Mouse (Mus musculus) lung, embryonic 15.5 days (tissue): ENCODE measurements around the gene Cer1. TPM values are rescaled to one million over a fixed set of nuclear protein-coding genes. Genes with fewer than 3 reads are reported as not detected.

Source experiments
- ATAC-seq: fragments of 200-750 bp; cut with Nextera tagmentation; 2 replicates; pipeline ENCODE4 v1.8.0; 2017; ENCODE audit warnings: moderate number of reproducible peaks, borderline replicate concordance; ENCODE audit not compliant: low FRiP score, low TSS enrichment; ENCODE audit errors: extremely low read depth
- H3K27ac ChIP-seq: fragments of 300-500 bp; sonication (generic); 2 replicates; pipeline ENCODE4 v1.5.1; 2015; ENCODE audit warnings: moderate library complexity, mild to moderate bottlenecking, inconsistent platforms
- H3K27me3 ChIP-seq: fragments of 300-500 bp; sonication (generic); 2 replicates; pipeline ENCODE4 v1.6.1; 2015; ENCODE audit warnings: inconsistent platforms
- H3K36me3 ChIP-seq: fragments of 300-500 bp; sonication (generic); 2 replicates; pipeline ENCODE4 v1.6.1; 2015; ENCODE audit warnings: inconsistent platforms
- H3K4me1 ChIP-seq: fragments of 300-500 bp; sonication (generic); 2 replicates; pipeline ENCODE4 v1.6.1; 2015; ENCODE audit warnings: inconsistent platforms
- H3K4me2 ChIP-seq: fragments of 300-500 bp; sonication (generic); 2 replicates; pipeline ENCODE4 v1.6.1; 2015; ENCODE audit warnings: inconsistent platforms, mild to moderate bottlenecking, moderate library complexity
- H3K4me3 ChIP-seq: fragments of 300-500 bp; sonication (generic); 2 replicates; pipeline ENCODE4 v1.5.1; 2015; ENCODE audit warnings: mild to moderate bottlenecking, inconsistent platforms
- H3K9ac ChIP-seq: fragments of 300-500 bp; sonication (generic); 2 replicates; pipeline ENCODE4 v1.6.1; 2015; ENCODE audit warnings: inconsistent platforms
- H3K9me3 ChIP-seq: fragments of 300-500 bp; sonication (generic); 2 replicates; pipeline ENCODE4 v1.6.1; 2016; ENCODE audit warnings: inconsistent platforms
- WGBS: fragments of 180-500 bp; shearing (Covaris S2); methylation state at CpG from one replicate; pipeline ENCODE4 v1.1.7; 2015; 5-methylcytosine and 5-hydroxymethylcytosine counted together
- polyA plus RNA-seq: library from polyadenylated mRNA; unstranded; fragments of >200 nt; fragmentation: Nextera tagmentation; extraction: Ambion mirVana; gene quantifications from 2 replicates; pipeline ENCODE4 v1.2.1, GENCODE M21; 2015

Gene Cer1
- polyA plus RNA-seq, 1 experiment from 2014 or later = 1.3 TPM

GRCm38 (mm10) chr4:82856986-82857385 is 28.0 kb downstream of the Cer1 start:
- ATAC-seq = no peak
- H3K4me2 ChIP-seq = no peak overlapping the region
- H3K9me3 ChIP-seq = no peaks in the 10 kb centered on the region
- H3K9ac ChIP-seq = no peak overlapping the region
- no peaks in the 10 kb centered on the region for H3K27me3 ChIP-seq
- no peak overlapping the region for H3K27ac ChIP-seq
- peaks cover 11% of the 10 kb centered on the region for H3K4me1 ChIP-seq
- WGBS = 83% methylated on average over 3 of the region's 3 CpGs
- H3K36me3 ChIP-seq = 0 out of 2 replicates have a peak, but pooled peaks cover 5% of the 10 kb centered on the region
- no peak overlapping the region for H3K4me3 ChIP-seq

GRCm38 (mm10) chr4:82853809-82854208 is 31.1 kb downstream of the Cer1 start:
- WGBS = 70% methylated on average over 2 of the region's 2 CpGs
- H3K9me3 ChIP-seq = no peaks in the 10 kb centered on the region
- H3K27me3 ChIP-seq = no peaks in the 10 kb centered on the region
- H3K27ac ChIP-seq = no peak overlapping the region
- H3K4me1 ChIP-seq = peaks cover 6% of the 10 kb centered on the region; the same call in 1 of the 2 replicates
- H3K9ac ChIP-seq = no peak overlapping the region
- 0 out of 2 replicates have a peak, but pooled peaks cover 5% of the 10 kb centered on the region for H3K36me3 ChIP-seq
- H3K4me3 ChIP-seq = no peak overlapping the region
- ATAC-seq = no peak
- H3K4me2 ChIP-seq = no peak overlapping the region

- Histone ChIP-seq H3K4me2 (no peak overlapping the region), H3K27ac (no peak overlapping the region), H3K36me3 (peaks cover 8% of the 10 kb centered on the region; the same call in 1 of the 2 replicates), H3K4me3 (no peak overlapping the region), H3K27me3 (no peaks in the 10 kb centered on the region), H3K9ac (no peak overlapping the region), H3K9me3 (no peaks in the 10 kb centered on the region), H3K4me1 (no peaks in the 10 kb centered on the region)
- no peak for ATAC-seq
- 51% methylated on average over 5 of the region's 5 CpGs for WGBS
Observed at GRCm38 (mm10) chr4:82848552-82849234, 36.3 kb downstream of the Cer1 start.

GRCm38 (mm10) chr4:82837526-82838240 is 47.3 kb downstream of the Cer1 start:
- Histone ChIP-seq H3K4me1 (no peaks in the 10 kb centered on the region), H3K9ac (no peak overlapping the region), H3K27me3 (no peaks in the 10 kb centered on the region), H3K27ac (no peak overlapping the region), H3K4me3 (no peak overlapping the region), H3K9me3 (no peaks in the 10 kb centered on the region), H3K4me2 (no peak overlapping the region), H3K36me3 (peaks cover 4% of the 10 kb centered on the region; the same call in 1 of the 2 replicates)
- ATAC-seq = no peak
- WGBS = 70% methylated on average over 3 of the region's 3 CpGs

Other genes with a start within 250 kb of the Cer1 start
- 107 and 113 TPM in 2 replicates for gene Nfib, start 179.4 kb downstream of the Cer1 start, polyA plus RNA-seq
- gene Zdhhc21, start 25.2 kb downstream of the Cer1 start, polyA plus RNA-seq = 12.9 and 15.2 TPM in 2 replicates
- gene Frem1, start 167.2 kb upstream of the Cer1 start, polyA plus RNA-seq = 30.5 and 35.1 TPM in 2 replicates